Mouse (Mus musculus) testis, adult 2 months (tissue): ENCODE measurements around the gene Deaf1.

Experiments used
- CTCF ChIP-seq: fragments of 200-500 bp; IDR thresholded peaks from 2 replicates; pipeline ENCODE4 v1.5.1; 2012; ENCODE audit warnings: low read depth, mild to moderate bottlenecking, inconsistent platforms, low read length, moderate library complexity; ENCODE audit not compliant: control insufficient read depth, insufficient read depth, insufficient replicate concordance
- POLR2A ChIP-seq: fragments of 200-500 bp; IDR thresholded peaks from 2 replicates; pipeline ENCODE4 v1.6.1; 2012; ENCODE audit warnings: low read depth, mild to moderate bottlenecking, inconsistent platforms, low read length, moderate library complexity; ENCODE audit not compliant: control insufficient read depth

DNA sequence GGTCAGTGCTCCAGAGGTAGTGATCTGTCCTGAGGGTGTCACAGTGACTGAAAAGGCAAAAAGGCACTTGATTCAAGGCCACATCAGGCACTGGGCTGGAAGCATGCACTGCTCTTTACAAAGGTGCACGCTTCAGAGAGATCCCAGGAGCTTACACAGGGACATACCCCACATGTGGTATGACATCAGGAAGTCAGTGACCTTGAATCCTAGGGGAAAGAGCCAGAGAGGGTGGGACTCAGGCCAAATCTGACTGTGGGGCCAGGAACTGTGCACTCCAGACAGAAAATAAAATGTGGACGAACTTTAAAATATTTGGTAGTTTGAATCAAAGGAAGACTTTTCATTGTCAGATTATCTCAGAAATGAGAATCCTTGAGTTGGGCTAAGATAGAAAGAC lies 13.1 kb downstream of the Deaf1 start:
- no peak for TF ChIP-seq CTCF
- TF ChIP-seq POLR2A: no peak
